Mouse (Mus musculus): ENCODE data around the gene Gm11541.

- TF ChIP-seq CTCF (IDR thresholded peaks at IDR 0.05; ENCODE audit: low read depth) (no peak), EP300 (optimal IDR thresholded peaks at IDR 0.05) (no peak)
These were observed at the start of gene Gm11541 for GRCm38 (mm10) chr11:94704472-94704871.

Measured in stomach, postnatal 0 days (tissue).